Mouse (Mus musculus): ENCODE results near the gene Icam4.
A peak's percentile ranks its signal among the peaks of the same experiment; 100 is the strongest.

GRCm38 (mm10) chr9:21036161-21036560 lies 7.0 kb downstream of the Icam4 start:
- no peak for TF ChIP-seq POLR2A (IDR thresholded peaks at IDR 0.05; ENCODE audit: insufficient read depth, low read depth, low read length)
- 0 out of 2 replicates have a peak, but pooled peaks have one; percentile 16 for TF ChIP-seq CTCF (IDR thresholded peaks at IDR 0.05; ENCODE audit: insufficient read depth, low read depth, low read length)
